Mouse (Mus musculus) hindbrain, embryonic 15.5 days (tissue): ENCODE data around the gene Sec24a. TPM values are rescaled to one million over a fixed set of nuclear protein-coding genes. Genes with fewer than 3 reads are reported as not detected.
A peak's percentile ranks its signal among the peaks of the same experiment; 100 is the strongest.

ENCODE experiments used
- ATAC-seq: fragments of 200-750 bp; cut with Nextera tagmentation; 2 replicates; pipeline ENCODE4 v1.8.0; 2017; ENCODE audit warnings: low read depth, moderate number of reproducible peaks, moderate TSS enrichment; ENCODE audit not compliant: low FRiP score
- H3K27ac ChIP-seq: fragments of 300-500 bp; sonication (generic); replicated peaks from 2 replicates; pipeline ENCODE4 v1.5.1; 2015; ENCODE audit warnings: mild to moderate bottlenecking, inconsistent platforms
- H3K27me3 ChIP-seq: fragments of 300-500 bp; sonication (generic); 2 replicates; pipeline ENCODE4 v1.6.1; 2015; ENCODE audit warnings: control low read depth, inconsistent platforms
- H3K36me3 ChIP-seq: fragments of 300-500 bp; sonication (generic); 2 replicates; pipeline ENCODE4 v1.6.1; 2015; ENCODE audit warnings: control low read depth, inconsistent platforms
- H3K4me1 ChIP-seq: fragments of 300-500 bp; sonication (generic); replicated peaks from 2 replicates; pipeline ENCODE4 v1.6.1; 2015; ENCODE audit warnings: control low read depth, inconsistent platforms
- H3K4me2 ChIP-seq: fragments of 300-500 bp; sonication (generic); 2 replicates; pipeline ENCODE4 v1.6.1; 2015; ENCODE audit warnings: moderate library complexity, mild to moderate bottlenecking, inconsistent platforms
- H3K4me3 ChIP-seq: fragments of 300-500 bp; sonication (generic); 2 replicates; pipeline ENCODE4 v1.5.1; 2015; ENCODE audit warnings: mild to moderate bottlenecking, inconsistent platforms
- H3K9ac ChIP-seq: fragments of 300-500 bp; sonication (generic); 2 replicates; pipeline ENCODE4 v1.6.1; 2015; ENCODE audit warnings: inconsistent platforms
- H3K9me3 ChIP-seq: fragments of 300-500 bp; sonication (generic); 2 replicates; pipeline ENCODE4 v1.6.1; 2016; ENCODE audit warnings: control low read depth, inconsistent platforms
- WGBS: fragments of 180-500 bp; shearing (Covaris S2); methylation state at CpG from one replicate; pipeline ENCODE4 v1.1.7; 2015; 5-methylcytosine and 5-hydroxymethylcytosine counted together
- polyA plus RNA-seq: library from polyadenylated mRNA; unstranded; fragments of >200 nt; fragmentation: Nextera tagmentation; extraction: Ambion mirVana; gene quantifications from 2 replicates; pipeline ENCODE4 v1.2.1, GENCODE M21; 2015

Gene Sec24a
- polyA plus RNA-seq, 1 experiment from 2014 or later = 15.9 TPM

DNA sequence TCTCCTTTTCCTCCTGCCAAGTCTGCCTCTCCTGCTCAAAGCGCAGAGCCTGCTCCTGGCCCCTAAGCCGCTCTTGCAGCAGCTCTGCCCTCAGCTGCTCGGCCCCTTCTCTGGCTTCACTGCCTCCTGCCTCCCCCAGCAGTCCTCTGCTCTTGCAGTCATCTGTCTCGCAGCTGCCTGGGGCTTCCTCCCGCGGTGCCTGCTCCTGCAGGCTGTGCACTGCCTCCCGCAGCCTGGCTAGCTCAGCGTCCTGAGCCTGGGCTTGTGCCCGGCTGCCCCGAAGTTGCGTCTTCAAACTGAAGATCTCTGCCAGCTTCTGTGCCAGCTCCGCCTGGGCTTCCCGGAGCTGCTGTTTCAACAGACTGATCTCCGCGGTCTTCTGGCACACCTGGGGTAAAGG lies 119.7 kb downstream of the Sec24a start:
- no peak for ATAC-seq
- Histone ChIP-seq H3K9me3 (no peaks in the 10 kb centered on the region), H3K27me3 (no peaks in the 10 kb centered on the region), H3K4me3 (no peak overlapping the region), H3K36me3 (0 out of 2 replicates have a peak, but pooled peaks cover 9% of the 10 kb centered on the region), H3K4me1 (peaks cover 25% of the 10 kb centered on the region; the same call in 1 of the 2 replicates), H3K9ac (no peak overlapping the region), H3K4me2 (0 out of 2 replicates have a peak overlapping the region, but pooled peaks have one; percentile 9), H3K27ac (0 out of 2 replicates have a peak overlapping the region, but pooled peaks have one; percentile 0)
- WGBS = 51% methylated on average over 15 of the region's 15 CpGs

DNA sequence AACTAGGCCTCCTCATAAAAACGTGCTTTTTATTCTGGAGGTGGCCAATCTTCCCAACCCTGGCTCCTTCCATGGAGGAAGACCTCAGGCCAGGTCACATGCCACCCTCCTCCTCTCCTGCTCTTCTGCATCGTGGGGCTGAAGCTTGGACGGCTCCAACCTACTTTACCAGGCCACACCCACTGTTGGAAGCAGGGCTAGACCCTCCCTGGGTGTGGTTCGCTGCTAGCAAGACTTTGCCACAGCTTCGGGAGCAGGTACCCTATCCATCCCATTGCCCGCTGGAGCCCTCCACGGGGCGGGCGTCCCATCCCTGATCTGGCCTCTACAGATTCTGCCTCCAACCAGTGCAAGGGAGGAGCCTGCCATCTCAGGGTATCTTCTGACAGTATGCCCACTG lies 120.2 kb downstream of the Sec24a start:
- WGBS = 76% methylated on average over 9 of the region's 9 CpGs
- H3K27ac ChIP-seq = 0 out of 2 replicates have a peak overlapping the region, but pooled peaks have one; percentile 0
- no peak overlapping the region for H3K9ac ChIP-seq
- ATAC-seq = no peak
- no peak overlapping the region for H3K4me3 ChIP-seq
- no peaks in the 10 kb centered on the region for H3K9me3 ChIP-seq
- peaks cover 19% of the 10 kb centered on the region; the same call in 1 of the 2 replicates for H3K4me1 ChIP-seq
- no peaks in the 10 kb centered on the region for H3K27me3 ChIP-seq
- 0 out of 2 replicates have a peak, but pooled peaks cover 9% of the 10 kb centered on the region for H3K36me3 ChIP-seq
- H3K4me2 ChIP-seq = no peak overlapping the region

Other genes starting within 250 kb of the Sec24a start
- 9.7 and 11.4 TPM in 2 replicates for gene Phykpl, start 178.9 kb downstream of the Sec24a start, polyA plus RNA-seq
- gene Hnrnpab, start 156.8 kb downstream of the Sec24a start, polyA plus RNA-seq = 322 and 330 TPM in 2 replicates
- 105 TPM in 2 replicates for gene Nhp2, start 143.9 kb downstream of the Sec24a start, polyA plus RNA-seq
- gene Rmnd5b, start 127.7 kb downstream of the Sec24a start, polyA plus RNA-seq = 74.2 and 79.6 TPM in 2 replicates
- gene N4bp3, start 112.8 kb downstream of the Sec24a start, polyA plus RNA-seq = 25.8 and 29.8 TPM in 2 replicates
- 1.2 and 1.4 TPM in 2 replicates for gene D930048N14Rik, start 112.7 kb downstream of the Sec24a start, polyA plus RNA-seq
- gene 0610009B22Rik, start 74.8 kb downstream of the Sec24a start, polyA plus RNA-seq = 95.1 and 101 TPM in 2 replicates
- 196 and 197 TPM in 2 replicates for gene Sar1b, start 53 bp upstream of the Sec24a start, polyA plus RNA-seq
- gene Jade2, start 94.0 kb upstream of the Sec24a start, polyA plus RNA-seq = 0.69 and 0.71 TPM in 2 replicates
- gene Cdkn2aipnl, start 204.0 kb upstream of the Sec24a start, polyA plus RNA-seq = 110 and 122 TPM in 2 replicates
- gene Ube2b, start 237.1 kb upstream of the Sec24a start, polyA plus RNA-seq = 215 and 236 TPM in 2 replicates
- gene Cdkl3, start 240.6 kb upstream of the Sec24a start, polyA plus RNA-seq = 25.5 and 26.0 TPM in 2 replicates